Mouse (Mus musculus): ENCODE data around the gene Nr2f1. TPM values are rescaled to one million over a fixed set of nuclear protein-coding genes. Genes with fewer than 3 reads are reported as not detected.
"Not testable (repeated sequence)": the region's sequence is repeated elsewhere in the genome, so short reads cannot be mapped to it uniquely, and the experiment has no call there.

Gene Nr2f1
- polyA plus RNA-seq (2012; rRNA removed) = 9.2 and 11.6 TPM in 2 replicates

- Histone ChIP-seq H3K4me3 (ENCODE audit: control insufficient read depth, insufficient read depth, low read length) (0 out of 2 replicates have a peak within 1 kb of the TSS, but pooled peaks have one; percentile 2), H3K27me3 (ENCODE audit: control insufficient read depth, insufficient read depth, low read length) (peaks cover 28% of the 10 kb centered on the region; the same call in 1 of the 2 replicates), H3K27ac (ENCODE audit: control insufficient read depth, insufficient read depth, low read length) (no peak within 1 kb of the TSS), H3K4me1 (replicated peaks; ENCODE audit: control insufficient read depth, insufficient read depth, low read length) (no peaks in the 10 kb centered on the region), H3K36me3 (ENCODE audit: control insufficient read depth, insufficient read depth, low read length) (no peaks in the 10 kb centered on the region)
- TF ChIP-seq CTCF (IDR thresholded peaks at IDR 0.05; ENCODE audit: borderline replicate concordance, control insufficient read depth, extremely low read depth, insufficient read depth, low read length, poor library complexity) (no peak), POLR2A (IDR thresholded peaks at IDR 0.05; ENCODE audit: control insufficient read depth, extremely low read depth, insufficient read depth, low read length, poor library complexity) (no peak)
- no peak for DNase-seq
- 4% methylated on average over 14 of the region's 14 CpGs for WGBS
Measured at GRCm38 (mm10) chr13:78199642-78200160, at the start of gene Nr2f1. Gene Nr2f1 (minus strand): TSS chr13:78199757.

- Histone ChIP-seq H3K27ac (ENCODE audit: control insufficient read depth, insufficient read depth, low read length) (no peak overlapping the region), H3K27me3 (ENCODE audit: control insufficient read depth, insufficient read depth, low read length) (no peaks in the 10 kb centered on the region), H3K4me1 (replicated peaks; ENCODE audit: control insufficient read depth, insufficient read depth, low read length) (no peaks in the 10 kb centered on the region), H3K36me3 (ENCODE audit: control insufficient read depth, insufficient read depth, low read length) (no peaks in the 10 kb centered on the region), H3K4me3 (ENCODE audit: control insufficient read depth, insufficient read depth, low read length) (no peak overlapping the region)
- TF ChIP-seq CTCF (IDR thresholded peaks at IDR 0.05; ENCODE audit: borderline replicate concordance, control insufficient read depth, extremely low read depth, insufficient read depth, low read length, poor library complexity) (no peak), POLR2A (IDR thresholded peaks at IDR 0.05; ENCODE audit: control insufficient read depth, extremely low read depth, insufficient read depth, low read length, poor library complexity) (no peak)
- WGBS = 84% methylated on average over 3 of the region's 3 CpGs
- DNase-seq = no peak
Measured at GRCm38 (mm10) chr13:78221680-78222079, 22.1 kb upstream of the Nr2f1 start.

GRCm38 (mm10) chr13:78220238-78220637 is 20.7 kb upstream of the Nr2f1 start:
- H3K36me3 ChIP-seq (ENCODE audit: control insufficient read depth, insufficient read depth, low read length); H3K27ac ChIP-seq (ENCODE audit: control insufficient read depth, insufficient read depth, low read length); H3K4me1 ChIP-seq (replicated peaks; ENCODE audit: control insufficient read depth, insufficient read depth, low read length); H3K4me3 ChIP-seq (ENCODE audit: control insufficient read depth, insufficient read depth, low read length); DNase-seq; H3K27me3 ChIP-seq (ENCODE audit: control insufficient read depth, insufficient read depth, low read length): not testable (repeated sequence)
- WGBS = 92% methylated on average over 6 of the region's 6 CpGs

- WGBS = 75% methylated on average over 2 of the region's 2 CpGs
- no peaks in the 10 kb centered on the region for H3K36me3 ChIP-seq (ENCODE audit: control insufficient read depth, insufficient read depth, low read length)
- DNase-seq = no peak
- H3K27me3 ChIP-seq (ENCODE audit: control insufficient read depth, insufficient read depth, low read length) = peaks cover 4% of the 10 kb centered on the region; the same call in 1 of the 2 replicates
- H3K4me3 ChIP-seq (ENCODE audit: control insufficient read depth, insufficient read depth, low read length) = no peak overlapping the region
- TF ChIP-seq POLR2A (IDR thresholded peaks at IDR 0.05; ENCODE audit: control insufficient read depth, extremely low read depth, insufficient read depth, low read length, poor library complexity) = no peak
- no peak for TF ChIP-seq CTCF (IDR thresholded peaks at IDR 0.05; ENCODE audit: borderline replicate concordance, control insufficient read depth, extremely low read depth, insufficient read depth, low read length, poor library complexity)
- no peaks in the 10 kb centered on the region for H3K4me1 ChIP-seq (replicated peaks; ENCODE audit: control insufficient read depth, insufficient read depth, low read length)
- no peak overlapping the region for H3K27ac ChIP-seq (ENCODE audit: control insufficient read depth, insufficient read depth, low read length)
Measured at GRCm38 (mm10) chr13:78215223-78215622, 15.7 kb upstream of the Nr2f1 start.

GRCm38 (mm10) chr13:78213155-78213554 is 13.6 kb upstream of the Nr2f1 start:
- Histone ChIP-seq H3K27ac (ENCODE audit: control insufficient read depth, insufficient read depth, low read length) (no peak overlapping the region), H3K4me1 (replicated peaks; ENCODE audit: control insufficient read depth, insufficient read depth, low read length) (no peaks in the 10 kb centered on the region), H3K36me3 (ENCODE audit: control insufficient read depth, insufficient read depth, low read length) (no peaks in the 10 kb centered on the region), H3K4me3 (ENCODE audit: control insufficient read depth, insufficient read depth, low read length) (no peak overlapping the region), H3K27me3 (ENCODE audit: control insufficient read depth, insufficient read depth, low read length) (peaks cover 8% of the 10 kb centered on the region; the same call in 1 of the 2 replicates)
- no peak for DNase-seq
- 59% methylated on average over 2 of the region's 2 CpGs for WGBS
- no peak for TF ChIP-seq POLR2A (IDR thresholded peaks at IDR 0.05; ENCODE audit: control insufficient read depth, extremely low read depth, insufficient read depth, low read length, poor library complexity)
- TF ChIP-seq CTCF (IDR thresholded peaks at IDR 0.05; ENCODE audit: borderline replicate concordance, control insufficient read depth, extremely low read depth, insufficient read depth, low read length, poor library complexity) = no peak

- WGBS = 27% methylated on average over 15 of the region's 15 CpGs
- no peak for DNase-seq
- H3K36me3 ChIP-seq (ENCODE audit: control insufficient read depth, insufficient read depth, low read length) = no peaks in the 10 kb centered on the region
- no peak overlapping the region for H3K27ac ChIP-seq (ENCODE audit: control insufficient read depth, insufficient read depth, low read length)
- no peak overlapping the region for H3K4me3 ChIP-seq (ENCODE audit: control insufficient read depth, insufficient read depth, low read length)
- peaks cover 8% of the 10 kb centered on the region; the same call in 1 of the 2 replicates for H3K27me3 ChIP-seq (ENCODE audit: control insufficient read depth, insufficient read depth, low read length)
- no peak for TF ChIP-seq CTCF (IDR thresholded peaks at IDR 0.05; ENCODE audit: borderline replicate concordance, control insufficient read depth, extremely low read depth, insufficient read depth, low read length, poor library complexity)
- TF ChIP-seq POLR2A (IDR thresholded peaks at IDR 0.05; ENCODE audit: control insufficient read depth, extremely low read depth, insufficient read depth, low read length, poor library complexity) = no peak
- no peaks in the 10 kb centered on the region for H3K4me1 ChIP-seq (replicated peaks; ENCODE audit: control insufficient read depth, insufficient read depth, low read length)
Measured at GRCm38 (mm10) chr13:78212111-78212510, 12.6 kb upstream of the Nr2f1 start.

All from thymus, adult 2 months (tissue).